Mouse (Mus musculus) forebrain, postnatal 0 days (tissue): ENCODE results near the gene Stat6. TPM values are rescaled to one million over a fixed set of nuclear protein-coding genes. Genes with fewer than 3 reads are reported as not detected.
A peak's percentile ranks its signal among the peaks of the same experiment; 100 is the strongest.

Source experiments
- ATAC-seq: fragments of 200-750 bp; cut with Nextera tagmentation; 2 replicates; pipeline ENCODE4 v1.8.0; 2017; ENCODE audit warnings: mild to moderate bottlenecking, moderate library complexity
- DNase-seq: peaks from one replicate; pipeline ENCODE4 v3.0.0-alpha.2; 2015
- H3K27ac ChIP-seq: fragments of 300-500 bp; sonication (generic); 2 replicates; pipeline ENCODE4 v1.5.1; 2014; ENCODE audit warnings: low read depth, mild to moderate bottlenecking, antibody characterized with exemption, low read length, moderate library complexity, mixed read lengths
- H3K27me3 ChIP-seq: fragments of 300-500 bp; sonication (generic); 2 replicates; pipeline ENCODE4 v1.6.1; 2014; ENCODE audit warnings: mild to moderate bottlenecking, low read length, mixed read lengths; ENCODE audit not compliant: insufficient read depth
- H3K36me3 ChIP-seq: fragments of 300-500 bp; sonication (generic); 2 replicates; pipeline ENCODE4 v1.6.1; 2014; ENCODE audit warnings: mild to moderate bottlenecking, moderate library complexity; ENCODE audit not compliant: insufficient read depth
- H3K4me1 ChIP-seq: fragments of 300-500 bp; sonication (generic); 2 replicates; pipeline ENCODE4 v1.6.1; 2014; ENCODE audit warnings: antibody characterized with exemption; ENCODE audit not compliant: insufficient read depth
- H3K4me2 ChIP-seq: fragments of 300-500 bp; sonication (generic); 2 replicates; pipeline ENCODE4 v1.6.1; 2014; ENCODE audit warnings: low read depth, mild to moderate bottlenecking, moderate library complexity
- H3K4me3 ChIP-seq: fragments of 300-500 bp; sonication (generic); 2 replicates; pipeline ENCODE4 v1.5.1; 2014; ENCODE audit warnings: low read depth, low read length, mixed read lengths
- H3K9ac ChIP-seq: fragments of 300-500 bp; sonication (generic); 2 replicates; pipeline ENCODE4 v1.6.1; 2014; ENCODE audit warnings: mild to moderate bottlenecking
- H3K9me3 ChIP-seq: fragments of 300-500 bp; sonication (generic); 2 replicates; pipeline ENCODE4 v1.6.1; 2016; ENCODE audit warnings: low read length
- CTCF ChIP-seq: sonication (generic); IDR thresholded peaks from 2 replicates; pipeline ENCODE4 v1.5.1; 2016; ENCODE audit warnings: antibody characterized with exemption, control low read depth, low read depth
- WGBS: fragments of 180-500 bp; shearing (Covaris S2); extraction: QIAGEN DNeasy Blood & Tissue Kit; methylation state at CpG from one replicate; pipeline ENCODE4 v1.1.7; 2014; 5-methylcytosine and 5-hydroxymethylcytosine counted together
- polyA plus RNA-seq: library from polyadenylated mRNA; unstranded; fragments of >200 nt; fragmentation: Nextera tagmentation; extraction: Ambion mirVana; gene quantifications from 2 replicates; pipeline ENCODE4 v1.2.1, GENCODE M21; 2015
- total RNA-seq: library from RNA; depleted of rRNA; stranded (reverse); fragments of >200 nt; gene quantifications from 2 replicates; pipeline ENCODE4 v1.2.3, GENCODE M21; 2014

Stat6 gene
- total and polyA plus RNA-seq, 2 experiments from 2014 or later, result 4.3 to 5.4 TPM

- H3K36me3 ChIP-seq, result peaks cover 25% of the 10 kb centered on the region
- H3K27ac ChIP-seq, result peak overlapping the region; percentile 73
- no peak for TF ChIP-seq CTCF
- H3K4me3 ChIP-seq, result no peak overlapping the region
- H3K9me3 ChIP-seq, result no peaks in the 10 kb centered on the region
- WGBS, result 53% methylated on average over 3 of the region's 3 CpGs
- peak; percentile 28; the same call in 1 of the 2 replicates for ATAC-seq
- H3K27me3 ChIP-seq, result no peaks in the 10 kb centered on the region
- DNase-seq, result no peak
- H3K4me2 ChIP-seq, result no peak overlapping the region
- H3K9ac ChIP-seq, result no peak overlapping the region
- peaks cover 32% of the 10 kb centered on the region for H3K4me1 ChIP-seq
Measured at GRCm38 (mm10) chr10:127615591-127615990, 27.2 kb upstream of the Stat6 start.

DNA sequence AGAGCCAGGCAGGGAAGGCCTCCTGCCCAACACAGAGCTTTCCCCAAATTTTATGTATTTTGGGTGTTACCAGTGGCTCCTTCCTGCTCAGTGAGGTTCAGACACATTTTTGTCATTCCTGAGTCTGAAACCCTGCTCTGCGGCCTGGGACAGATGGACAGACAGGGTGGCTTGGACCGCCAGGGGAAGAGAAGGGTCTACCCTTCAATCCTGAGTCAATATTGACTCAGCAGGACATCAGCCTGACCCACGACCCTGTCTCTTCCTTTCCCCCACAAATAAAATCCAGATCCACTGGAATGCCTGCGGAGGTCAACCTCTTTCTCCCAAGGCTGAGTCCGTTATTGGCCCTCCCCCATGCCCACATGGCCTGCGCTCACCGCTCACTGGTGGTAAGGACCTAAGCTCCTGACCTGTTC, 26.5 kb upstream of the Stat6 start:
- 0 out of 2 replicates have a peak overlapping the region, but pooled peaks have one; percentile 15 for H3K27ac ChIP-seq
- ATAC-seq, result no peak
- no peak overlapping the region for H3K4me3 ChIP-seq
- WGBS, result 55% methylated on average over 7 of the region's 7 CpGs
- no peak for DNase-seq
- H3K4me2 ChIP-seq, result no peak overlapping the region
- no peak overlapping the region for H3K9ac ChIP-seq
- no peak for TF ChIP-seq CTCF
- peaks cover 32% of the 10 kb centered on the region for H3K4me1 ChIP-seq
- peaks cover 21% of the 10 kb centered on the region for H3K36me3 ChIP-seq
- no peaks in the 10 kb centered on the region for H3K9me3 ChIP-seq
- H3K27me3 ChIP-seq, result no peaks in the 10 kb centered on the region

DNA sequence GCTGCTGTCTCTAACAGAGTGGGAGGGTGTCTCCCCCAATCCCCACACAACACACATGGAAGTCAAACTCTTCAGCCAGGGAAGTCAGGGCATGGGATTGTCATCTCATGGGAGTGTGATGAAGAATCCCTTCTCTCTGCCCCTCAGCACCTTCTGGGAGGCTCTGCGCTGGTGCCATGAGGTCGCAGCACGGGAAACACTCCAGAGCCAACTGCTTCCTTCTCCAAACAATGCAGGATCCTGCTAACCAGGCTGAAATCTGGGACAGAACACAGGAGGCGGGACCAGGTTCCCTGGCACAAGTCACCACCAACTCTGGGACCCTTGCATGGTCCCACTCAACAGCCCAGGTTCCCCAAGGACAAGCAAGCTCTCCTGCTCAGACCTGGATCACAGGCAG, 25.5 kb upstream of the Stat6 start:
- H3K9ac ChIP-seq, result peak overlapping the region; percentile 2; the same call in 1 of the 2 replicates
- 51% methylated on average over 4 of the region's 4 CpGs for WGBS
- 0 out of 2 replicates have a peak overlapping the region, but pooled peaks have one; percentile 2 for H3K27ac ChIP-seq

GRCm38 (mm10) chr10:127618173-127618572, 24.6 kb upstream of the Stat6 start:
- no peak for DNase-seq
- H3K9ac ChIP-seq, result no peak overlapping the region
- H3K27me3 ChIP-seq, result no peaks in the 10 kb centered on the region
- ATAC-seq, result no peak
- peak overlapping the region; percentile 92 for H3K4me2 ChIP-seq
- no peak for TF ChIP-seq CTCF
- 43% methylated on average over 6 of the region's 6 CpGs for WGBS
- no peaks in the 10 kb centered on the region for H3K9me3 ChIP-seq
- H3K27ac ChIP-seq, result no peak overlapping the region
- H3K36me3 ChIP-seq, result 0 out of 2 replicates have a peak, but pooled peaks cover 2% of the 10 kb centered on the region
- H3K4me1 ChIP-seq, result peaks cover 34% of the 10 kb centered on the region
- no peak overlapping the region for H3K4me3 ChIP-seq

More for the DNA sequence above, 25.5 kb upstream of the Stat6 start:
- Histone ChIP-seq H3K9me3 (no peaks in the 10 kb centered on the region), H3K4me1 (peaks cover 34% of the 10 kb centered on the region), H3K36me3 (peaks cover 11% of the 10 kb centered on the region; the same call in 1 of the 2 replicates), H3K4me2 (0 out of 2 replicates have a peak overlapping the region, but pooled peaks have one; percentile 92), H3K27me3 (no peaks in the 10 kb centered on the region), H3K4me3 (no peak overlapping the region)
- ATAC-seq (no peak), DNase-seq (no peak)
- TF ChIP-seq CTCF, result no peak

DNA sequence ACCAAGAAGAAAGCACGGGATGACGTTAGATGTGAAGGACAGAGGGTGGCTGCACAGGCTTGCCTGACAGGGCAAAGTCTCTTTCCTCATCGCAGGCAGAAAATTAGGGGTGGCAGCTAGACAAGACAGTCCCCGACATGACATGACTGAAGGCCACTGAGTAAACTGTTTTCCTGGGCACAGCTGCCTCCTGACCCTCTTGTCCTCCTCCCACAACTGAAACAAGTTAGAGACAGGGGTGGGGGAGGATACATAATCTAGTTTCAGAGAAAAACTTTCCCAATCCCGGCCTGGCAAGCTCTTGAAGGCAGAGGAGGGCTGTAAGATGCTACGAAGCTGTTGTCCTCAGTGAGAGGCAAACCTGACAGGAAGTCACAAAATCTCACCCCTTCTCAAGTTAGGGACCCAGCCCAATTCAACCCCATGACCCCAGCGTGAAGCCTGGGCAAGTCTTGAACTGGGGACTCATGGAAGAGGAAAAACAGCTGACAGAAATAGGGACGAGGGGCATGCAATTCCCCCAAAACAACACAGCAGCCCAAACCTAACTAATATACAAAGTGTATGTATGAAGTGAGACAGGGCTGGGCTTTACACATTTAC, 23.6 kb upstream of the Stat6 start:
- Histone ChIP-seq H3K36me3 (no peaks in the 10 kb centered on the region), H3K27me3 (no peaks in the 10 kb centered on the region), H3K4me2 (peak overlapping the region; percentile 92), H3K4me1 (peaks cover 34% of the 10 kb centered on the region), H3K9ac (peak overlapping the region; percentile 96), H3K9me3 (no peaks in the 10 kb centered on the region), H3K4me3 (peak overlapping the region; percentile 90), H3K27ac (peak overlapping the region; percentile 85)
- TF ChIP-seq CTCF, result no peak
- DNase-seq (no peak), ATAC-seq (no peak)
- WGBS, result 29% methylated on average over 8 of the region's 8 CpGs

DNA sequence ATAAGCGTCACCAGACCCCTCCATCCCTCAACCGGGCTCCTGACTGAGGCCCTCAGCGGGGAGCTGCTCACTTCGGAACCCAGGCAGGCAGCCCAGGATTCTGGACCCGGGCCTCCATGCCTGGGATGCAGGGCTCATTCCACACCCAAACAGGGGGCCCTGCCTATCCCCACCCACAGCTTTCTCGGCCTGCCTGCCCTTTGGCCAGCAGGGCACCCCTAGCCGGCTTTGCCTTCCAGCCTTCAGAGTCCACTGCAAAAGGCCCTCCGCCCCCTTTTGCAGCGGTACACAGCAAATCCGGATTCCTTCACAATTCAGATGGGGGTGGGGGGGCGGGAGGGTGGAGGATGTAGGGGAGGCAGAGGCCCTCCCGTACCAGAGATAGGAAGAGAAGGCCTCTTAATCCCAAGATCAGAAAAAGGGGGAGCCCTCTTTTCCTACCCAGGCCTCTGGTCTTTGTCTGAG, 22.8 kb upstream of the Stat6 start:
- H3K27ac ChIP-seq, result peak overlapping the region; percentile 85
- H3K4me2 ChIP-seq, result peak overlapping the region; percentile 92
- DNase-seq (peak; percentile 51), ATAC-seq (peak; percentile 8; the same call in 1 of the 2 replicates)
- H3K4me3 ChIP-seq, result peak overlapping the region; percentile 90
- under 1% methylated on average over 12 of the region's 12 CpGs for WGBS
- TF ChIP-seq CTCF, result no peak
- peak overlapping the region; percentile 96 for H3K9ac ChIP-seq
- H3K9me3 ChIP-seq, result no peaks in the 10 kb centered on the region
- no peaks in the 10 kb centered on the region for H3K27me3 ChIP-seq
- H3K4me1 ChIP-seq, result peaks cover 34% of the 10 kb centered on the region
- H3K36me3 ChIP-seq, result no peaks in the 10 kb centered on the region
